Mouse (Mus musculus): ENCODE results near the gene Fam107b. TPM values are rescaled to one million over a fixed set of nuclear protein-coding genes. Genes with fewer than 3 reads are reported as not detected.
A peak's percentile ranks its signal among the peaks of the same experiment; 100 is the strongest.

Gene Fam107b
- total RNA-seq, 2 experiments from 2014 or later, result 51.1 to 98.2 TPM

DNA sequence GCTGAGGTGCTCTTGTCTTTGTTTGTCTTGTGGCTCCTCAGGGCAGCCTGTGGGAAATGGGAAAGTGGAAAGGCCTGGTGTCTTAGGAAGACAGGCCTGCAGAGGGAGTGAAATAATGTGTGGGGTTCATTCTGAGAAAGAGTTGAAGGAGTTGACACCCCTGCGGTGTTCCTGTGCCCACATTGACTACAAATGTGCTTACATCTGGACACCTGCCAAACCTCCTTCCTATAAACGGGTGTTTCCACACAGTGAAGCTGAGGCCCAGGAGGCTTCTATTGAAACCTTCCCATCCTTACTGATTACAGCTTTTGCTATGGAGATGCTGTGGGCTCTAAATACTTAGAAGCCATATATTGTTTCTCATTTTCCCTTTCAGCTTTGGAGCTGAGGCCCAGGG is 183.5 kb downstream of the Fam107b start:
- ATAC-seq (replicated peaks; ENCODE audit: low FRiP score, low TSS enrichment, poor library complexity, severe bottlenecking), result peak; percentile 60

DNA sequence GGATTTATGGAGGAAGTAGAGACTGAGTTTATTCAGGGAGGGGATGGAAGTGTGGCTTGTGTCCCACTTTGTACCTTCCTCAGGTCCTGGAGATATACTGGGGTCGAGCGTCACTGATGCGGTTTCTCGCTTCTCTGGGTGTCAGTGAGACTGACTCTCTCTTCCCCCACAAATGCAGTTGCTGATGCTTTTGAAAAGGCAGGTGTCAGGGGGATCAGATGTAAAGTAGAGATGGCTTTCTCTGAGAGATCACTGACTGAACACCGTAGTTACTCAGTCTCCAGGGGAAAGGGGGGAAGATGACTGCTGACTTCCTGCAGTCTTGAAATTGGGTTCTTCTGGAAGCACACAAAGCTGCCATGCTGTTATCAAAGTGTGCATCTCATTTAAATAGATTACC is 185.6 kb downstream of the Fam107b start:
- ATAC-seq (replicated peaks; ENCODE audit: low FRiP score, low TSS enrichment, poor library complexity, severe bottlenecking), result no peak

DNA sequence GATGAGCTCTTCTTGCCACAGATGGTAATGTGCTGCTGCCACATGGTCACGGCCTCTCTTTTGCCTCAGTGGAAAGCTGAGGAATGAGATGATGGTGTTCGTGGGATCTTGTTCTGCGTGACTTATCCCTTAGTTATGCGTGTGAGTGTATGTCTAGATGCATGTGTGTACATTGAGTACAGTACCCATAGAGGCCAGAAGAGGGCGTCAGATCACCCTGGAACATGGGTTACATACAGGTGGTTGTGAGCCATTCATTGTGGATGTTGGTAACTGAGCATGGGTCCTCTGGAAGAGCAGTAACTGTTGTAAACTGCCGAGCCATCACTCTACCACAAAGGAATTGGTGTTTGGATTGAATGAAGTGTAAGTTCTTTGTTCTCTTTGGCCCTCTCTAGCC is 188.1 kb downstream of the Fam107b start:
- ATAC-seq (replicated peaks; ENCODE audit: low FRiP score, low TSS enrichment, poor library complexity, severe bottlenecking), result no peak

DNA sequence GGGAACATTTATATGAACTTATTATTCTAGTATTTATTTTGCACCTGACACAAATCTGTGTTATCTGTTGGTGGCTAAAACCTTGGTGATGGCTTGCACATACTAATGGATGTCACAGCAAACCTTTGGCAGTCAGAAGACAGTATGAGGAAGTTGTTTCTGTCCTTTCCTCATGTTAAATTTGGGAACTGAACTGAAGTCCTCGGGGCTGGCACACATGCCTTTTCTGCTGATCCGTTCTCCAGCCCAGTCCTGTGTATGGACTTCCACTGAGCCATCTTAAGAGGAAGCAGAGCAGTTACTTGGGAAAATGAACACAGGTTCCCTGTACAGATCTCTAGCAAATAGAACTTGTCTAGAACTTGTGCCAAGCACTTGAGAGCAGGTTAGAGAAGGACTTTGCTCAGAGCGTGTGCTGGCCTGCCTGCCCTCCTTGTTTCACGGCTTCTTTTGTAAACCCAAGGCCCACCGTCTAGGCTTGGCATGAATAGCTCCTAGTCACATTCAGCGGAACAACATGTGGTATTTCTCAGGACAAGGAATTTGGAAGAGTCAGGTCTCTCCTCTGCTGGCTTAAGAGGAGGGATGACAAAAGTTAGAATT is 190.0 kb downstream of the Fam107b start:
- no peak for ATAC-seq (replicated peaks; ENCODE audit: low FRiP score, low TSS enrichment, poor library complexity, severe bottlenecking)

DNA sequence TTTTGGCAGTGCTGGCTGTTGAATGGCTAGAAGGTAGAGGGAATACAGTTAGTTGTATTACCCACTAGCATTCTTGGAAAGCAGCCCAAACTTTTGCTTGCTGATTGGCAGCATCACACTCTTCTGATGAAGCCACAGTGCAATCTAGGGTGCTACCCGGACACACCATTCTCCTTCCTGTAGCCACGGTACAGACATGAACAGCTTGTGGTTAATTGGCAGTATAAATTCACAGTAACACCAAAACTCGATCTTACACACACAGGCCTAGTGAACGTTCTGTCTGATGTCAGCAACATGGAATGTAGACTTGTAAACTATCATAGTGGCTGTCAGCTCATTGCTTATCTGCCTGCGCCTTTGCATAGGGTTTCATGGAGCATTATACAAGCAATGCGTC is 193.8 kb downstream of the Fam107b start:
- peak; percentile 83 for ATAC-seq (replicated peaks; ENCODE audit: low FRiP score, low TSS enrichment, poor library complexity, severe bottlenecking)

DNA sequence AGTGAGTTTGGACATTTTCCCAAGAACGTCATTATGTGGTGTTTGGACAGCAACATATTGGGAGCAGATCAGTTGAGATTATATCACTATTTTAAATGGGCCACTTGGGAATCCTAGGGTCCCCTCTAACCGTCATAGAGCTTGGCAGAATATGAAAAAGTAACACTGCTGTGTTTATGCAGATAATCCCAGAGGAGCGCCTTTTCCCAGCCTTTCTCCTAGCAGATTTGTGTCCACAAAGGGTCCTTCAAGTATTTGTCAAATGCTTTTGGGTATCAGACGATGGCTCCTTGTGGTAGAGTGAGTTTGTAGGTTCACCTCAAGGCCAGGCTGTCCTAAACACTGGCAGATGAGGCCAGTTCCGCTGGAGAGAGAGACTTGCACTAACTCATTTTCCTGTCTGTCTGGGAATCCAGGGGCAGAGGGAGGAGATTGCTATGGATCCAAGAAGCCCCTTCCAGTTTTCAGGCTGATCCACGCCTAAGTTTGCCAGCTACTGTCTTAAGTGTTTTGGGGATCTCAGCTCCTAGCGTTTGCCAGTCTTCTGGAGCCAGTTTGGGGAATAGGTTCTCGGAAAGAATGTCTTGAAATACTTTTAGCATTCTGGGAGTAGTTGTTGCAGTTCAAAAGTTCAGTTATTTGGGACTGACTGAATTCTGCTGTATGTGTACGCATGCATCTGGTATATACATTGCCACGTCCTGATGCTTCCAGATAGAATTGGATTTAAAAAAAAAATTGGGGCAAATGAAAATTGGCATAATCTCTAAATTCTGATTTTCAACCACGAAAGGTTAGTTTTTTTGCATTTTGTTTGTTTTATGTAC is 195.9 kb downstream of the Fam107b start:
- no peak for ATAC-seq (replicated peaks; ENCODE audit: low FRiP score, low TSS enrichment, poor library complexity, severe bottlenecking)

DNA sequence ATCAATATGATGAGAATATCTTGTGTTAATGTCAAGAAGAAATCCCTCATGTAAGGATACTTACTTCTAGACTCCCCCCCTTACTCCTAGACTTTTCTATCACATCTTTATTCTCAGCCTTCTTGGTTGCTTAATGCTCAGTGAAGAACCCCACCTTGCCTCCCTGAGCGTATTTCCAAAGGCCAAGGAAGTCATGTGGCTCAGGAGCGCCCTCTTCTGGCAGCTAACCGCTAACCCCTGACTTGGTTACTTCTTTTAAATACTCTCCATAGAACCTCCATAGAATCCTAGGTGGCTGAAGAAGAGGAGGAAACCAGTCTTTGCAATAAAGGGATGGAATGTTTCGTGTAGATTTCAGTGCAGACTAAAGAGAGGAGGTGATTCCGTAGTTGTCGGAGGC is 199.0 kb downstream of the Fam107b start:
- peak; percentile 86 for ATAC-seq (replicated peaks; ENCODE audit: low FRiP score, low TSS enrichment, poor library complexity, severe bottlenecking)

DNA sequence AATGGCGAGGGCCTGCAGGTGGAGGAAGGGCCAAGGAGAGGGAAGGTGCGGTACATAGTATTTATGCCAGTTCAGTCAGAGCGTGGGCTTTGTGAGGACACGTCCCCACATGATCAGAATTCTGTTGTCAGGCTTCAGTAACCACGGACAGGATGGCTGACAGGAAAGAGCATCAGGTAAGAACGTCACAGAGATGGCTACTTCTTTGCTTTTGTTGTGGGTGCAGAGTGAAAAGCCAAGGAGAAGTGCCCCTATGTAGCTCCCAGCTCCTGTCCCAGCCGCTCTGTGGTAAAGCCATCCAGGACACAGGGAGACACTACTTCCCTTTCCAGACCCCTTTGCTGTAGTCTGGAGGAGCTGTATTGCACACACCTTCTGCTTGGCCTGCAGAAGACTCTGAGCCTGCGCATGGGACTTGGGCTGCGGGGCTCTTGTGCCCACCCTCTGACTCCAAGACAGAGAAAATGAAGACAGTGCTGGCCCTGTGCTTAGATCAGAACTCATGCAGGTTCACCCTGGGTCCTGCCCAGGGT is 199.6 kb downstream of the Fam107b start:
- ATAC-seq (replicated peaks; ENCODE audit: low FRiP score, low TSS enrichment, poor library complexity, severe bottlenecking), result no peak

DNA sequence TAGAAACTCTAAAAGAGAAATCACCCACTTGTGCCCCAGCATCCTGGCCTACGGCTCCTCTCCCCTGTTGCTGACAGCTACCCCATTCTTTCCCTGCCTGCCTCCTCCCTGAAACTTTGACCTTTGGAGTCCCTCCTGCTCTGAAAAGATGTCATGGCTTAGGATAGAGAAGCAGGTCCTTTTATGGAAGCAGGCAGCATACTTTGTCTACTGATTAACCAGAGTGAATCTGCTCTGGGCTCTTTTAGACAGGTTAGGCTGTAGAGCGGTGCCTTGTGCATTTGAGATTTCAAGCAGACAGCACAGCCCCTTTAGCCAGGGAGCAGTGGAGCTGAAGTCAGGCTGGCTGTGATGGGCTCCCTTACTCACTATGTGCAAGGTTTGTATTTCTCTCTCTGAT is 200.1 kb downstream of the Fam107b start:
- ATAC-seq (replicated peaks; ENCODE audit: low FRiP score, low TSS enrichment, poor library complexity, severe bottlenecking), result no peak

DNA sequence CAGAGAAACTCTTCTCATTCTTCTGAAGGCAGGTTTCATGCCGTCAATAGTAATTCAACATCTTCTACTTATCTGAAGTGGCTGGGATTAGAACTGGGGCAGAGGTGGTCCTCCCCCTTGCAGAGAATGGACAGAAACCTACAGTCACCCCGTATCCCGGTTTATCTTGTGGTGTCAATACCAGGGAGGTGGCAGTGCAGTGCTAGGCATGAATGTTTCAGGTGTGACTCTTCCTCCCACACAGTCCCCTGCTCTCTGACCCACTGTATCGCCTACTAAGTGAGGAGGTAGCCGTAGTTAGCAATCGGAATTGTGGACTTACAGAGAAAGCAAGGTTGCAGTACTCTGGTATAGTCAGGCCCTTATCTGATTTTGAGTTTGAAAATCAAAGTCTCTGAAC is 201.2 kb downstream of the Fam107b start:
- ATAC-seq (replicated peaks; ENCODE audit: low FRiP score, low TSS enrichment, poor library complexity, severe bottlenecking), result no peak

DNA sequence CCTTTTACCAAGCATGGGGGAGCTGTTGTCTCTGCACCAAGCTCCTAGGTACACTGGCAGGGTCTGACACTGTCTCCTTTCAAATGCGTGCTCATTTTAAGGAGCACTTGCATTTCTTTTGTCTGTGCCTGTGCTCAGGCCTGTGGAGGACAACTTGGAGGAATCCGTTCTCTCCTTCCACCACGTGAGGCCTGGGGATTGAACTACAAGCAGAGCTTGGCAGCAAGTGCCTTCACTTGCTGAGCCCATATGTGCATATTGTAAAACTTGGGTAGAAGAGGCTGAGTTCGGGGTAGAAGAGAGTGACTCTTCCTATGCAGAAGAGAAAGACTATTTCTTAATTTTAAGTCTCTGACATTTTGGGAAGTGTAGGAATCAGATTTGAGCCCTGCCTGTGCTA is 202.8 kb downstream of the Fam107b start:
- ATAC-seq (replicated peaks; ENCODE audit: low FRiP score, low TSS enrichment, poor library complexity, severe bottlenecking), result no peak

DNA sequence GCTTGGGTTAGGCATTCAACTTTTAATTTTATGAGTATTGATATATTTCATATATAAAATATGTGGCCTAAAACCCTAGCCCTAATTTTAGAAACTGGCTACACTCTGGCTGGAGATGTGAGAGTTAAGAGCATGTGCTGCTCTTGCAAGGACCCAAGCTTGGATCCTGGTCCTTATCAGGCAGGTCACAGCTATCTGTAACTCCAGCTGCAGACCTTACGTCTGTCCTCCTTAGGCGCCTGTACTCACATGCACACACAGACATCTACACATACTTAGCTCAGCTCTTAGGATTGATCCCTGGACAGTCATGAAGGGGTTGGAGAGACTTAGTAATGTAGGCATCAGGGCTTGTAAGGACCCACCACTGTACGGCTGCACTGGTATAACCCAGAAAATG is 205.3 kb downstream of the Fam107b start:
- ATAC-seq (replicated peaks; ENCODE audit: low FRiP score, low TSS enrichment, poor library complexity, severe bottlenecking), result peak; percentile 97

DNA sequence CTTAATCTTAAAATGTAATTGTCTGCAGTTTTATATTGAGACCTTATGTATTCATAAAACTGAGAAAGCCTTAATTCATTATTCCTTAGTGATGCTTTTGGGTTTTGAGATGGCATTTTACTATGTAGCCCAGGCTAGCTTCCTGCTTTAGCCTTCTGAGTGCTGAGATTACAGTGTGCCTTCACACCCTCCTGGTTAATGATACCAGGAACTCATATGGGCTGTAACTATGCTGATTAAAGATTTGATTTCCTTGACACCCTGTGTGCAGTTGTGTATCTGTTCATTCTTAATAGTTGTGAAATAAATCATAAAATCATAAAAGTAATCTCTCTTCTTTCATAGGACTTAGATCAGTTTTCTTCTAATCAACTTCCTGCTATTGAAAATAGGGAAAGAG is 205.8 kb downstream of the Fam107b start:
- ATAC-seq (replicated peaks; ENCODE audit: low FRiP score, low TSS enrichment, poor library complexity, severe bottlenecking), result no peak

DNA sequence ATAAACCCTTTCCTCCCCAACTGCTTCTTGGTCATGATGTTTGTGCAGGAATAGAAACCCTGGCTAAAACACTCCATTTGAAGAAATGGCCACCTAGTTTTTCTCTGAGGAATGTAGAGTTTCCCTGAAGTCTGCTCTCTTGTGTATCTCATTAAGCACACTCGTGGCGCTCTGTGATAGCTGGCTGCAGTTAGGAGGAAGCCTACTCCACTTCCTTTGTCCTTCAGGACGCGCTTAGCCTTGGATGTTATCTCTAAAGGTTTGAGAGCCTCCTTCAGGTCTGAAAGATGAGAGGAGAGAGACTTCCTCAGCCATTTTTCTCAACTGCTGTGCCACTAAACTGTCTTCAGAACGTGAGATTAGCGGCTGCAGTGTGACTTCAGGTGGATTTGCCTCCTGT is 207.4 kb downstream of the Fam107b start:
- ATAC-seq (replicated peaks; ENCODE audit: low FRiP score, low TSS enrichment, poor library complexity, severe bottlenecking), result no peak

DNA sequence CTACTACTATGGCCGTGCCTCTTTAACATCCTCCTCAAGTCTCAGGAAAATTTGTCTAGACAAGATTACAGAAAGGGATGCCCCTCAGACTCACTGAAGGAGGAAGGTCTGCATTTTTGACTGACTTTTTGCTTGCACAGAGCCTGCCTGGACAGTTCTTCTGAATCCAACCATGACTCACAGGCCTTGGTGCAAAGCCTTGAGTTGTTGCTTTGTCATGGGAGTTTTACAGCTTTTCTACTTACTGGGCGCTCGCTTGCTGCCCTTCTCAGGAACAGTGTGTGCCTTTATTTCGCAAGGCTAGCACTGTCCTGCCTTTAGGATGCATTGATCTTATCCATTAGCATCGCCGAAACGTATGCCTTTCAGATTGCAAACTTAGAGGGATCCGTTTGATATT is 215.3 kb downstream of the Fam107b start:
- ATAC-seq (replicated peaks; ENCODE audit: low FRiP score, low TSS enrichment, poor library complexity, severe bottlenecking), result no peak

DNA sequence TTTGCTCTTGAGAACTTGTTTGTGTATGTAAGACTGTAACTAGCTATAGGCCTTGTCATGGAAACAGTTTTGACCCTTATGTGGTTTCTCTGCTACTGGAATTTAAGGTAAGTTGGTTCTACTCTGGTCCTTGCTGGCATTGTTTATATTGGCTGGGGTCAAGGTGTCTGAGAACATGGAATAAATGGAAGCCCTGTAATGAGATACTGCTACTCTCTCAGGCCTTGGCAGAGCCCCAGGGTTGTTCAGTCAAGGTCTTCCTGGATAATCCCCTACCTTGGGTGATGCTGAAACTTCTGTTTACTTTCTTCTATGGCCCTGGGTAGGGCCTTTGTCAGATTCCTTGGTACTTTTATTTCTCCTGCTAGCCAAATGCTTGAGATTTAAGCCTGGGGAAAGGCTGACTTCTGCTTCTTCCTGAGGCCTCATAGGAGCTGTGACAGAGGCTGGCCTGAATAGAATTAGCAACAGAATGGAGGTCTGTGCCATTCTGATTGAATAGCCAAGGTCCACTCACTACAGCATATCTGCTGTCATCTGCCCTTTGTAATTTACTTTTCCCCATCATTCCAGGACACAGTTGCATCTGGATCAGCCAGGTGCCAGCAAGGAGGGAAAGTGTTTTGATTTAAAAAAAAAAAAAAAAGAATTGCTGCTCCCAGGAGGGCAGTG is 217.6 kb downstream of the Fam107b start:
- ATAC-seq (replicated peaks; ENCODE audit: low FRiP score, low TSS enrichment, poor library complexity, severe bottlenecking), result no peak

DNA sequence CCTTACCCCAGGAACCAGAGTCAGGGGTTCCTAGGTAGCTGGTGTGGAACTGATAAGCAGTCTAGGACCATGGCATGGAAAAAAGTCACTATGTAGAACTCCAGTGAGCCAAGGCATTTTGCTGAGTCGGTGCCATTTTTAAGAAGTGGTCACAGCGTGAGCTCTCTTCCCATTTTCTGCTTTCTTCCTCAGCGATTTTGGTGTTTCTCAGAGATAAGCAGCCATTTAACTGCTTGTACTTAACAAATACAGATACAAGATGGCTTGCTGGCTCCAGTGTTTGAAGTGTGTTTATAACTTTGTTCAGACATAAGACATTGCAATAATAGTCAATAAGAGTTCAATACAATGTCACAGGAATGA is 218.1 kb downstream of the Fam107b start:
- ATAC-seq (replicated peaks; ENCODE audit: low FRiP score, low TSS enrichment, poor library complexity, severe bottlenecking), result peak; percentile 38; the same call in 1 of the 2 replicates

DNA sequence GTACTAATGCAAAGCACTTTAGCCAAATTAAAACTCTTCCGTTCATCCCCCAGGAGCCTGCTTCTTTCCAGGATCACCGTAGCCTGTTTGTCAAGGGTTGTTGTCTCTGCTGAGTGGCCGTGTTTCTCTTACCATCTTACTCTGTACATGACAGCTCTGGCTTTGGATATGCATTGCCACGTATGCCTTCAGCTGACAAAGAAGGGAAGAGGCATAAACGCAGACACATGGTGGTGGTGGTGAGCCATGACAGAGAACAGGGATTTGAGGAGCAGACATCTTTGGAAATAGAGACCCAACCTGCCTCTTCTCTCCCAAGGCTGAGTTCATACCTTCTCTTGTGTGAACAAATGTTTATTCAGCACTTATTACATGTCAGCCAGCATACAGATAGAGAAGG is 226.3 kb downstream of the Fam107b start:
- no peak for ATAC-seq (replicated peaks; ENCODE audit: low FRiP score, low TSS enrichment, poor library complexity, severe bottlenecking)

DNA sequence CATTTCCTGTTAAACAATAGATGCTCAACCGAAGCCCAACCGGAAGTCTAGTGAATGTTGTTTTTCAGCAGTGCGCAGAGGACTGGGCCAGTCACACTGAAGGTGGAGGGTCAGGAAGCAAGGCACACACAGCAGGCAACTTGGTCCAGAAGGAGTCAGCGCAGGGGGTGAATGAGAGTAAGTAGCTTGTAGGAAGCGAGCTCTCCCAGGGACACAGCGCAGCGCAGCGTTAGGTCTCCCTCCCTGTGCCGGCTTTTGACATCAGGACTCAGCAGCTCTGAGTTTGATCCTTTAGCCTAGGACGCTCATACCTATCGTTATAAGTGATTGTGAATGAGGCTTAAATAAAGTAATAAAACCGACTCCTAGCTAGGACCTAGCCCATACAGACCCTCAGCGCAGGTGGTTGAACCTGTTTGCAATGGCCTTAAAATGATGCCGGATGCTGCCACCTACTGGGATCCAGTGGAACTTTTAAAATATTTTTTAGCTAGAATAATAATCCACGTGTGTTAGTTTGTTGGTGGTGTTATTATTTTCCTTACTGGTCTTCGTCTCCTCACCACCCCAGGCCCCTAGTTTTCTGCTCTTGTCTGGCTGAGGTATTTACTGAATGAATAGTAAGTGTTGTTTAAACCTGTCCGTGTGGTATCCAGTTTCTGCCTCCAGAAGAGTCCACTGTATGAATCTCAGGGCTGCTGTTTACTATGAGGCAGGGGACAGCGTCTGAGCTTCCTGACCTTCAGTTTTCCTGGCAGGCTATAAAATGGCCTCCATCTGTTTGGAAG is 229.7 kb downstream of the Fam107b start:
- peak; percentile 86 for ATAC-seq (replicated peaks; ENCODE audit: low FRiP score, low TSS enrichment, poor library complexity, severe bottlenecking)

DNA sequence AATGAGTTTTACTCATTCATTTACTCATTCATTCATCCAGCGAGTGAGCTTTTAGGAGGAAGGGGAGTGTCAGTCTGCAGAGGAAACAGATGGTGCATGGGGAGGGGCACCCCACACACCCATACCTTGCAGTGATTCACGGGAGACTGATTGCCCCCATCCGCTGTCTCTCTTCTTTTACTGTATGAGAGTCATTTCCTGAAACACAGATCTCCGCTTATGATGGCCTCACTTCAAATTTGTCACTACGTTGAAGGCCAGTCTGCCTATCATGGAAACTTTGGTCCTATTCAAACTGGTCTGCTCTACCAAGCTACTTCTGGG is 230.2 kb downstream of the Fam107b start:
- ATAC-seq (replicated peaks; ENCODE audit: low FRiP score, low TSS enrichment, poor library complexity, severe bottlenecking), result no peak
